Mouse (Mus musculus) liver, embryonic 14.5 days (tissue): ENCODE measurements at regions not wholly inside any gene's neighbourhood (a gene's known extent, or its start where the extent isn't known, plus 50 kb on each side); places are given as distances from the start of the nearest gene placed in this dataset.
A peak's percentile ranks its signal among the peaks of the same experiment; 100 is the strongest.

Source experiments
- ATAC-seq: fragments of 200-750 bp; cut with Nextera tagmentation; 2 replicates; pipeline ENCODE4 v1.8.0; 2017; ENCODE audit warnings: moderate number of reproducible peaks, mild to moderate bottlenecking, moderate library complexity; ENCODE audit not compliant: insufficient read depth
- DNase-seq, 3 experiments: peaks; one replicate each; pipeline ENCODE4 v3.0.0-alpha.2; 2012 to 2013; ENCODE audit warnings: low read depth in 3 of 3, low spot score in 3 of 3
- H3K27ac ChIP-seq: fragments of 300-500 bp; sonication (generic); 2 replicates; pipeline ENCODE4 v1.5.1; 2014; ENCODE audit warnings: moderate library complexity, mild to moderate bottlenecking, control low read depth, inconsistent platforms
- H3K27me3 ChIP-seq: fragments of 300-500 bp; sonication (generic); 2 replicates; pipeline ENCODE4 v1.6.1; 2014; ENCODE audit warnings: mild to moderate bottlenecking, low read length, moderate library complexity; ENCODE audit not compliant: control insufficient read depth, insufficient read depth
- H3K36me3 ChIP-seq: fragments of 300-500 bp; sonication (generic); replicated peaks from 2 replicates; pipeline ENCODE4 v1.6.1; 2014; ENCODE audit warnings: low read depth; ENCODE audit not compliant: control insufficient read depth, insufficient read depth
- H3K4me1 ChIP-seq, 2 experiments: fragments of 200-500 bp in 1 of 2; fragments of 300-500 bp in 1 of 2; sonication (generic) in 1 of 2; replicated peaks; 2 replicates each; pipeline ENCODE4 v1.6.1; 2012 to 2014; ENCODE audit warnings: antibody characterized with exemption in 1 of 2, inconsistent platforms in 1 of 2, low read length in 1 of 2; ENCODE audit not compliant: control insufficient read depth in 2 of 2, insufficient read depth in 2 of 2
- H3K4me2 ChIP-seq: fragments of 300-500 bp; sonication (generic); 2 replicates; pipeline ENCODE4 v1.6.1; 2014; ENCODE audit warnings: low read depth, mild to moderate bottlenecking, control low read depth, moderate library complexity
- H3K4me3 ChIP-seq, 2 experiments: fragments of 200-500 bp in 1 of 2; fragments of 300-500 bp in 1 of 2; sonication (generic) in 1 of 2; 2 replicates each; pipeline ENCODE4 v1.5.1; 2012 to 2014; ENCODE audit warnings: low read depth in 2 of 2, low read length in 2 of 2, mild to moderate bottlenecking in 2 of 2, control low read depth in 1 of 2, inconsistent platforms in 1 of 2, moderate library complexity in 1 of 2; ENCODE audit not compliant: insufficient read depth in 1 of 2
- H3K9ac ChIP-seq: fragments of 300-500 bp; sonication (generic); replicated peaks from 2 replicates; pipeline ENCODE4 v1.6.1; 2014; ENCODE audit warnings: mild to moderate bottlenecking, control low read depth, moderate library complexity
- H3K9me3 ChIP-seq: fragments of 300-500 bp; sonication (generic); 2 replicates; pipeline ENCODE4 v1.6.1; 2016; ENCODE audit warnings: low read length, mixed read lengths; ENCODE audit not compliant: control insufficient read depth
- CTCF ChIP-seq: IDR thresholded peaks from 2 replicates; pipeline ENCODE4 v1.5.1; 2016; ENCODE audit warnings: antibody characterized with exemption, low read depth, control low read depth
- EP300 ChIP-seq: IDR thresholded peaks from 2 replicates; pipeline ENCODE4 v1.6.1; 2016; ENCODE audit warnings: antibody characterized with exemption, low read depth
- WGBS: fragments of 180-500 bp; shearing (Covaris S2); extraction: QIAGEN DNeasy Blood & Tissue Kit; methylation state at CpG from one replicate; pipeline ENCODE4 v1.1.7; 2014; ENCODE audit not compliant: insufficient replicate concordance; 5-methylcytosine and 5-hydroxymethylcytosine counted together

DNA sequence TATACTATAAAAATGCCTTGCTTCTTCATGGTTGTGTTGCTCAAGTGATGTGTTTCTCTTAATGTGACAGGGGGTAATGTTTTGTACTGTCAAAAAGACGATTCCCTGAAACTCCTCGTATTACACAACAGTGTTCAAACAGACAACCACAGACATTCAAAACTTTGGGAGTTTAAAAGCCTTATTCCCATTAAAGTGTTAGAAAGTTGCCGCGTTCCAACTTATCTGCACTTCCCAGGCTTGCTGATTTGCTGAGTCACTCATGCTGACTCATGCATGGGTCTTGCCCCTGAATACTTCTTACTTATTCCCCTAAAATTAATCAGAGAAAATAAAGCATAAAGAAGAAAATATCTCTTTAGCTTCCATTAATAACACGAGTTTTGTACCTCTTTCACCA, 239.8 kb upstream of the Dab2 start:
- TF ChIP-seq EP300 (peak; percentile 95), CTCF (no peak)
- H3K27me3 ChIP-seq: no peaks in the 10 kb centered on the region
- peak; percentile 89 for ATAC-seq

DNA sequence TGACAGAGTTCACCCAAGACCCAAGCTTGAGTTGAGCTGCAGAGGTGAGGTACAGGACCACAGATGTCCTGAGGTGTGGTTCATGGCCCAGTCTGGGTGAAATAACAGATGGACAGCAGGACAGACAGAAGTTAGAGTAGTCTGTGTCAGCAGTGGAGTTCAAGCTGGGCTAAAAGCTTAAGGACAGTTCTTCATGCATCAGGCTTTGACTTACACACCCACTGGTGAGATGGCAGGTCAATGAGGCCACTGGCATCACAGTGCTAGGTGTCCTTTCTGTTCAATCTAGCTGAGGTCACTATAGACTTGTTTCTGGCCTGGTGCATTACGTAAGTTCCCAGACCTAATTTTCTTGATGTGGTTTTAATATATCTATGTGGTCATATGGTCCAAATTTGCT, 238.9 kb upstream of the Dab2 start:
- no peaks in the 10 kb centered on the region for H3K36me3 ChIP-seq
- no peaks in the 10 kb centered on the region for H3K27me3 ChIP-seq
- H3K9ac ChIP-seq: no peak overlapping the region
- H3K9me3 ChIP-seq: no peaks in the 10 kb centered on the region
- H3K4me2 ChIP-seq: no peak overlapping the region
- peak overlapping the region; percentile 65 for H3K27ac ChIP-seq
- TF ChIP-seq EP300 (no peak), CTCF (no peak)
- ATAC-seq (peak; percentile 34; the same call in 1 of the 2 replicates), DNase-seq (no peak)
- 80% methylated on average over 1 of the region's 1 CpGs for WGBS
- no peak overlapping the region for H3K4me3 ChIP-seq
- H3K4me1 ChIP-seq: peaks cover 27 to 29% of the 10 kb centered on the region in 2 experiments

More for the DNA sequence above, 239.8 kb upstream of the Dab2 start:
- Histone ChIP-seq H3K9me3 (no peaks in the 10 kb centered on the region), H3K4me1 (peaks cover 27 to 29% of the 10 kb centered on the region in 2 experiments), H3K4me2 (peak overlapping the region; percentile 46), H3K9ac (peak overlapping the region; percentile 40; the same call in 1 of the 2 replicates), H3K4me3 (no peak overlapping the region), H3K36me3 (no peaks in the 10 kb centered on the region), H3K27ac (peak overlapping the region; percentile 86)
- peak; percentile 84 to 90 (median 87) for DNase-seq
- WGBS: 16% methylated on average over 5 of the region's 5 CpGs

DNA sequence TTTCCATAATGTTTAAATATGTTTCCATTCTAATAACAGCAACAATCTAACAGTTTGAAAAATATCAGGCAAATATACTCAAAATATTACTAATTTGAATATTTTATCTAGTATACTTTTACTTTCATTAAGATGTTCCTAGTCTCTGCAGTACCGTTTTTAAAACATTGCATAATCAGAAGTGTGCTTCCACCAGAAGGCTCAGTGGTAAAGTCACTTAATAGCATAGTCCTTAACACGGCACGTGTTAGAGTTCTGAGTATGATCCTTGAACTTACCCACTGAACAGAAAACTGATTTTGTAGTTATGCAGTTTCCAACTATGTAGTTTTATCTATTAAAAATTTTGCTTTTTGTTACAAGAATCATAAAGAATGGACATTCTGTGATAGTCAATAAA, 234.5 kb upstream of the Dab2 start:
- Histone ChIP-seq H3K36me3 (no peaks in the 10 kb centered on the region), H3K4me1 (peaks cover 10% of the 10 kb centered on the region in 2 experiments), H3K4me3 (no peak overlapping the region), H3K9me3 (no peaks in the 10 kb centered on the region), H3K9ac (no peak overlapping the region), H3K27me3 (no peaks in the 10 kb centered on the region), H3K4me2 (no peak overlapping the region), H3K27ac (no peak overlapping the region)
- DNase-seq: no peak
- ATAC-seq: no peak
- WGBS: 63% methylated on average over 3 of the region's 3 CpGs
- no peak for TF ChIP-seq CTCF
- no peak for TF ChIP-seq EP300

DNA sequence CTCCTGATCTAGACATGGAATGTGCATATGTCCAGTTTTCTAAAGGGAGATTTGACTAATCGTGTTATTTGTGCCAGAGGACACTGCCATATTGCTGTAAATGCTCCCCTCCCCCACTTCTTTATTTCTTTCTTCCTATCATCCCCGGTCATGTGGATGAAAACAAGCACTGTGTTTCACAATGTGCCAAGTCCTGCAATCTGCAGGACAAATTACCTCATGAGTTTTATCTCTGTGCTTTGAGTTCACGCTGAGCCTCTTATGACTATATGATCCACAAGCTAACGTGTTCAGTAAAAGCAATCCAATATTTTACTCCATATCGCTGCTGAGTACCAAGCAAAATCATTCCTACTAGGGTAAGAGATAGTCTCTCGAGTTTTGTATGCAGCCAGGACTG, 232.2 kb upstream of the Dab2 start:
- TF ChIP-seq CTCF: no peak
- TF ChIP-seq EP300: no peak
- no peaks in the 10 kb centered on the region for H3K27me3 ChIP-seq
- DNase-seq (no peak), ATAC-seq (no peak)
- no peaks in the 10 kb centered on the region for H3K9me3 ChIP-seq
- no peak overlapping the region for H3K27ac ChIP-seq
- H3K4me1 ChIP-seq: no peaks in the 10 kb centered on the region
- 53% methylated on average over 6 of the region's 6 CpGs for WGBS
- H3K36me3 ChIP-seq: no peaks in the 10 kb centered on the region
- H3K4me3 ChIP-seq: no peak overlapping the region
- H3K9ac ChIP-seq: no peak overlapping the region
- no peak overlapping the region for H3K4me2 ChIP-seq

DNA sequence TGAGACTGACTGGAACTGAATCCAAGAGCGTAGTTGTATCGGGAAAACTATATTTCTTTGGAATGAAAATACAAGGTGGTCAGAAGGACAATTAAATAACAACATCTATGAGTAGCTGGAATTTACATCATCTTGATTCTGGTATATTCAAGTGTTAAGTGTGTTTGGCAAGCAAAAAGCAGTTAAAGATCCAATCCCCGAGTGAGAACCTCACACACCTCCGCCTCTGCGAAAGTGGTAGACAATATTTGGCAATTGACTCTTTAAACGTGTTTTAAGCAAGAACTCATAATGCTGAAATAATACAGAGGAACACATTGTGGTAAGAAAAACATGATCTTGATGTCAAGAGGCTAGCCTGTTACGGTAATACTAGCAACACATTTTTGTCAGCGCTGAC, 231.2 kb upstream of the Dab2 start:
- H3K9ac ChIP-seq: no peak overlapping the region
- 79% methylated on average over 8 of the region's 8 CpGs for WGBS
- no peaks in the 10 kb centered on the region for H3K36me3 ChIP-seq
- H3K27me3 ChIP-seq: no peaks in the 10 kb centered on the region
- DNase-seq: no peak
- no peak for ATAC-seq
- no peaks in the 10 kb centered on the region for H3K9me3 ChIP-seq
- no peak overlapping the region for H3K4me3 ChIP-seq
- no peaks in the 10 kb centered on the region for H3K4me1 ChIP-seq
- no peak overlapping the region for H3K4me2 ChIP-seq
- no peak overlapping the region for H3K27ac ChIP-seq
- TF ChIP-seq EP300: no peak
- TF ChIP-seq CTCF: no peak
